Comparison of ENCODE assay signal across 14 mouse cellular contexts in the genomic region with DNA sequence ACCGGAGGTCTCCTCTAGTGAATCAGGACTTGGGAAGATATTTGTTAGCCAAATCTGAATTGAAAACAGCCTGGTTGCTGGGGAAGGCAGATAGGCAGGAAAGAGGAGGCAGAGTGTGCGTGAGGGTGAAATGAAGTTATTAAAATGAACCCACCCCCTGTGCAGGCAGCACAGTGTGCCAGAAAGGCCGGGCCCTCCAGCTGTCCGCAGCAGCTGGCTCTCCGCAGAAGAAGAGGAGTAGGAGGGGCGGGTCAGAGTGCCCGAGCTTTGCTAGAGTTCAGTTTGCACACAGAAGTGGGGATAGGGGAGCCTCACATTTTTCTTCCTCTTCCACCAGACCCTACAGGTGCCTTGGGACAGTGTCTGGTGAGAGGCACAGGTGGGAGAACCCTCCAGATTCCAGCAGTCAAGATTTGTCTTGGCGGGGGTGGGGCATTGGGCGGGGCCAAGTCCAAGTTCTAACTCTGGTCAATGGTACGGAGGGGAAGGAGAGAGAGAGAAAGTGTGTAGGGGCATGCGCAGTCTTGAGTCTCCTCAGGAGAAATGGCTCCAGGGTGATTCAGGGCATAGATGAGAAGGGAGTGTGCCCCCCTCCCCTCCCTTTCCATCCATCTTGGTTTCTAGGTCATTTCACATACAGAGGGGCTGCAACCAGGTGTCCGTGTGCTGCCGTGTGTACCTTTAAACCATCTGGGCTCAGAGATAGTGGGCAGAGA. TPM values are rescaled to one million over a fixed set of nuclear protein-coding genes. Genes with fewer than 3 reads are reported as not detected.
A peak's percentile ranks its signal among the peaks of the same experiment; 100 is the strongest.
DNase-seq lines count a peak whose midpoint lies in the region; ATAC-seq and TF ChIP-seq lines count a peak whose summit lies in the region.
"Had no signal": no experiment of that assay in that cellular context is flagged by ENCODE, and none has a peak within 500 bp of the region (broad histone marks: within the 10 kb centered on the region; RNA-seq: fewer than 3 reads in every experiment).

No protein-coding gene starts in this region.

- H3K27me3 ChIP-seq in heart, embryonic 13.5 days (replicated peaks), result peaks cover 64% of the 10 kb centered on the region
- peaks cover 74% of the 10 kb centered on the region for H3K27me3 ChIP-seq in heart, embryonic 10.5 days (ENCODE audit: insufficient read depth, poor library complexity, severe bottlenecking)
- H3K27me3 ChIP-seq in intestine, embryonic 15.5 days (replicated peaks), result peaks cover 19% of the 10 kb centered on the region
- H3K27me3 ChIP-seq in stomach, embryonic 15.5 days (replicated peaks), result peaks cover 10% of the 10 kb centered on the region

- H3K4me2 ChIP-seq in heart, embryonic 13.5 days, result peak overlapping the region; percentile 36
- H3K4me2 ChIP-seq in intestine, embryonic 15.5 days (replicated peaks), result peak overlapping the region; percentile 48
- H3K4me2 ChIP-seq in stomach, embryonic 15.5 days, result peak overlapping the region; percentile 40
- H3K4me2 ChIP-seq: midbrain, embryonic 13.5 days had no signal

- H3K4me1 ChIP-seq in heart, embryonic 13.5 days, result peaks cover 16% of the 10 kb centered on the region
- H3K4me1 ChIP-seq in heart, embryonic 10.5 days, result peaks cover 26% of the 10 kb centered on the region
- no peaks in the 10 kb centered on the region for H3K4me1 ChIP-seq in lung, adult 2 months (ENCODE audit: control insufficient read depth, insufficient read depth, low read length)
- H3K4me1 ChIP-seq in intestine, embryonic 15.5 days (replicated peaks), result peaks cover 12% of the 10 kb centered on the region
- H3K4me1 ChIP-seq in stomach, embryonic 15.5 days, result peaks cover 11% of the 10 kb centered on the region

- H3K9ac ChIP-seq in heart, embryonic 13.5 days, result no peak overlapping the region
- H3K9ac ChIP-seq in intestine, embryonic 15.5 days, result no peak overlapping the region
- H3K9ac ChIP-seq in stomach, embryonic 15.5 days, result no peak overlapping the region
- H3K9ac ChIP-seq: liver, embryonic 14.5 days; midbrain, embryonic 13.5 days had no signal

- no peak overlapping the region for H3K27ac ChIP-seq in heart, embryonic 13.5 days (replicated peaks)
- H3K27ac ChIP-seq in heart, embryonic 10.5 days, result no peak overlapping the region
- no peak overlapping the region for H3K27ac ChIP-seq in intestine, embryonic 15.5 days
- no peak overlapping the region for H3K27ac ChIP-seq in stomach, embryonic 15.5 days
- H3K27ac ChIP-seq: forebrain, embryonic 10.5 days; liver, embryonic 14.5 days; midbrain, embryonic 13.5 days had no signal

- DNase-seq in heart, embryonic 10.5 days (ENCODE audit: low spot score), result no peak
- DNase-seq in lung, adult 2 months, result no peak
- DNase-seq in lung, postnatal 25 days (ENCODE audit: low spot score), result no peak
- DNase-seq in layer of hippocampus, postnatal 25 days (ENCODE audit: extremely low spot score in 1 of 2, low spot score in 1 of 2), result no peak
- DNase-seq in frontal cortex, postnatal 25 days (ENCODE audit: low spot score in 2 of 2), result no peak
- DNase-seq: layer of hippocampus, postnatal 36 days had no signal

- WGBS in heart, embryonic 13.5 days, result 47% methylated on average over 13 of the region's 13 CpGs
- 54% methylated on average over 13 of the region's 13 CpGs for WGBS in heart, embryonic 10.5 days
- 35% methylated on average over 13 of the region's 13 CpGs for WGBS in lung, adult 2 months
- WGBS in intestine, embryonic 15.5 days, result 40% methylated on average over 13 of the region's 13 CpGs
- WGBS in stomach, embryonic 15.5 days, result 31% methylated on average over 13 of the region's 13 CpGs

- no peak for TF ChIP-seq CTCF in lung, adult 2 months (IDR thresholded peaks at IDR 0.05; ENCODE audit: insufficient read depth, low read length)

- TF ChIP-seq POLR2A in lung, adult 2 months (IDR thresholded peaks at IDR 0.05; ENCODE audit: borderline replicate concordance, extremely low read depth, low read depth, low read length), result no peak

- no peak for ATAC-seq in heart, embryonic 13.5 days (ENCODE audit: extremely low read depth, insufficient number of reproducible peaks, low FRiP score, low TSS enrichment)
- 0 out of 2 replicates have a peak, but pooled peaks have one; percentile 24 for ATAC-seq in intestine, embryonic 15.5 days
- no peak for ATAC-seq in stomach, embryonic 15.5 days (ENCODE audit: insufficient read depth, low FRiP score, low read depth)
- ATAC-seq: activated CD4-positive, CD25-positive, alpha-beta regulatory T cell, adult 4 months; midbrain, embryonic 13.5 days had no signal

- no peak overlapping the region for H3K4me3 ChIP-seq in heart, embryonic 13.5 days
- H3K4me3 ChIP-seq in heart, embryonic 10.5 days, result no peak overlapping the region
- peak overlapping the region; percentile 43 for H3K4me3 ChIP-seq in lung, adult 2 months (replicated peaks; ENCODE audit: extremely low read depth, low read depth, low read length)
- H3K4me3 ChIP-seq in intestine, embryonic 15.5 days (replicated peaks), result no peak overlapping the region
- H3K4me3 ChIP-seq in stomach, embryonic 15.5 days (replicated peaks), result peak overlapping the region; percentile 15; the same call in 1 of the 2 replicates
- H3K4me3 ChIP-seq: forebrain, embryonic 10.5 days; midbrain, embryonic 13.5 days had no signal

- H3K36me3 ChIP-seq in heart, embryonic 13.5 days, result no peaks in the 10 kb centered on the region
- no peaks in the 10 kb centered on the region for H3K36me3 ChIP-seq in heart, embryonic 10.5 days
- no peaks in the 10 kb centered on the region for H3K36me3 ChIP-seq in intestine, embryonic 15.5 days
- H3K36me3 ChIP-seq in stomach, embryonic 15.5 days, result no peaks in the 10 kb centered on the region
- H3K36me3 ChIP-seq: forebrain, embryonic 10.5 days; midbrain, embryonic 13.5 days had no signal

- H3K9me3 ChIP-seq in heart, embryonic 13.5 days, result no peaks in the 10 kb centered on the region
- H3K9me3 ChIP-seq in heart, embryonic 10.5 days, result no peaks in the 10 kb centered on the region
- H3K9me3 ChIP-seq in intestine, embryonic 15.5 days, result no peaks in the 10 kb centered on the region
- H3K9me3 ChIP-seq in stomach, embryonic 15.5 days, result no peaks in the 10 kb centered on the region
- H3K9me3 ChIP-seq: forebrain, embryonic 10.5 days; midbrain, embryonic 13.5 days had no signal

RNA-seq across cellular contexts. Expression of a gene that starts 6.0 kb away (rescaled TPM):
- 0.20 and 0.21 TPM in 2 replicates for polyA plus RNA-seq in heart, embryonic 13.5 days (2015; fragmentation: Nextera tagmentation; extraction: Ambion mirVana)
- polyA plus RNA-seq in heart, embryonic 10.5 days (2016; fragmentation: Nextera tagmentation; extraction: Ambion mirVana), result 0.21 and 0.77 TPM in 2 replicates
- 6.6 and 9.2 TPM in 2 replicates for polyA plus RNA-seq in lung, adult 2 months (2012; rRNA removed)
- 0.46 and 0.58 TPM in 2 replicates for polyA plus RNA-seq in intestine, embryonic 15.5 days (2015; fragmentation: Nextera tagmentation; extraction: Ambion mirVana)
- polyA plus RNA-seq in stomach, embryonic 15.5 days (2015; fragmentation: Nextera tagmentation; extraction: Ambion mirVana), result 0.58 and 0.83 TPM in 2 replicates
- total RNA-seq in layer of hippocampus, postnatal 25 days (2021), result 10 to 100 TPM; 18.7 to 19.2 TPM
- total RNA-seq: neutrophil, adult 5-6 weeks had no signal
- polyA plus RNA-seq: activated CD4-positive, CD25-positive, alpha-beta regulatory T cell, adult 4 months had no signal

Comparison
In these comparisons a context has a peak if more than half of its experiments do, and no peak if none do; other contexts are left out.
1. H3K4me3 ChIP-seq: peak in lung, adult 2 months (single experiment) and stomach, embryonic 15.5 days (single experiment); none in heart, embryonic 13.5 days (single experiment), heart, embryonic 10.5 days (single experiment) and intestine, embryonic 15.5 days (single experiment).
2. Peak in every context shown above with its lines, with median percentiles within 50 percentile points of each other: H3K4me2 ChIP-seq.